Mouse (Mus musculus) cortical plate, adult 2 months (tissue): ENCODE results near the gene Gm44502.

Source experiments
- CTCF ChIP-seq: fragments of 200-500 bp; IDR thresholded peaks from 2 replicates; pipeline ENCODE4 v1.5.1; 2011; ENCODE audit warnings: mild to moderate bottlenecking, control low read depth, low read length; ENCODE audit not compliant: insufficient read depth; ENCODE audit errors: extremely low read depth
- POLR2A ChIP-seq: fragments of 200-500 bp; IDR thresholded peaks from 2 replicates; pipeline ENCODE4 v1.6.1; 2011; ENCODE audit warnings: mild to moderate bottlenecking, low read length, control low read depth; ENCODE audit not compliant: insufficient read depth; ENCODE audit errors: extremely low read depth

- no peak for TF ChIP-seq CTCF
- TF ChIP-seq POLR2A: no peak
These were observed 55.2 kb downstream of the Gm44502 start for GRCm38 (mm10) chr15:89374340-89374739.
